Mouse (Mus musculus) lung, embryonic 15.5 days (tissue): ENCODE measurements at regions not wholly inside any gene's neighbourhood (a gene's known extent, or its start where the extent isn't known, plus 50 kb on each side); places are given as distances from the start of the nearest gene placed in this dataset.

Experiments
- ATAC-seq: fragments of 200-750 bp; cut with Nextera tagmentation; 2 replicates; pipeline ENCODE4 v1.8.0; 2017; ENCODE audit warnings: moderate number of reproducible peaks, borderline replicate concordance; ENCODE audit not compliant: low FRiP score, low TSS enrichment; ENCODE audit errors: extremely low read depth
- H3K27ac ChIP-seq: fragments of 300-500 bp; sonication (generic); 2 replicates; pipeline ENCODE4 v1.5.1; 2015; ENCODE audit warnings: moderate library complexity, mild to moderate bottlenecking, inconsistent platforms
- H3K27me3 ChIP-seq: fragments of 300-500 bp; sonication (generic); 2 replicates; pipeline ENCODE4 v1.6.1; 2015; ENCODE audit warnings: inconsistent platforms
- H3K36me3 ChIP-seq: fragments of 300-500 bp; sonication (generic); 2 replicates; pipeline ENCODE4 v1.6.1; 2015; ENCODE audit warnings: inconsistent platforms
- H3K4me1 ChIP-seq: fragments of 300-500 bp; sonication (generic); 2 replicates; pipeline ENCODE4 v1.6.1; 2015; ENCODE audit warnings: inconsistent platforms
- H3K4me2 ChIP-seq: fragments of 300-500 bp; sonication (generic); 2 replicates; pipeline ENCODE4 v1.6.1; 2015; ENCODE audit warnings: inconsistent platforms, mild to moderate bottlenecking, moderate library complexity
- H3K4me3 ChIP-seq: fragments of 300-500 bp; sonication (generic); 2 replicates; pipeline ENCODE4 v1.5.1; 2015; ENCODE audit warnings: mild to moderate bottlenecking, inconsistent platforms
- H3K9ac ChIP-seq: fragments of 300-500 bp; sonication (generic); 2 replicates; pipeline ENCODE4 v1.6.1; 2015; ENCODE audit warnings: inconsistent platforms
- H3K9me3 ChIP-seq: fragments of 300-500 bp; sonication (generic); 2 replicates; pipeline ENCODE4 v1.6.1; 2016; ENCODE audit warnings: inconsistent platforms
- WGBS: fragments of 180-500 bp; shearing (Covaris S2); methylation state at CpG from one replicate; pipeline ENCODE4 v1.1.7; 2015; 5-methylcytosine and 5-hydroxymethylcytosine counted together

- ATAC-seq: no peak
- WGBS: 11% methylated on average over 9 of the region's 9 CpGs
- H3K4me1 ChIP-seq: no peaks in the 10 kb centered on the region; the same call in 1 of the 2 replicates
- no peak overlapping the region for H3K9ac ChIP-seq
- H3K4me2 ChIP-seq: no peak overlapping the region
- no peak overlapping the region for H3K27ac ChIP-seq
- no peaks in the 10 kb centered on the region for H3K9me3 ChIP-seq
- no peaks in the 10 kb centered on the region for H3K36me3 ChIP-seq
- H3K27me3 ChIP-seq: no peaks in the 10 kb centered on the region
- H3K4me3 ChIP-seq: no peak overlapping the region
These were observed 69.7 kb upstream of the Col1a1 start for GRCm38 (mm10) chr11:94866176-94866967.

GRCm38 (mm10) chr11:94850129-94850528, 67.6 kb upstream of the Tmem92 start:
- Histone ChIP-seq H3K4me3 (no peak overlapping the region), H3K9ac (no peak overlapping the region), H3K9me3 (no peaks in the 10 kb centered on the region), H3K4me1 (no peaks in the 10 kb centered on the region), H3K36me3 (no peaks in the 10 kb centered on the region), H3K27ac (no peak overlapping the region), H3K27me3 (no peaks in the 10 kb centered on the region), H3K4me2 (no peak overlapping the region)
- ATAC-seq: no peak
- WGBS: 91% methylated on average over 3 of the region's 3 CpGs

- Histone ChIP-seq H3K27ac (no peak overlapping the region), H3K4me2 (no peak overlapping the region), H3K36me3 (no peaks in the 10 kb centered on the region), H3K9me3 (no peaks in the 10 kb centered on the region), H3K9ac (no peak overlapping the region), H3K4me1 (no peaks in the 10 kb centered on the region), H3K4me3 (no peak overlapping the region), H3K27me3 (no peaks in the 10 kb centered on the region)
- no peak for ATAC-seq
These were observed 56.6 kb upstream of the Tmem92 start for GRCm38 (mm10) chr11:94839133-94839532.

GRCm38 (mm10) chr11:94838140-94838539, 55.6 kb upstream of the Tmem92 start:
- H3K9me3 ChIP-seq: no peaks in the 10 kb centered on the region
- no peak overlapping the region for H3K27ac ChIP-seq
- H3K36me3 ChIP-seq: no peaks in the 10 kb centered on the region
- no peak overlapping the region for H3K9ac ChIP-seq
- ATAC-seq: no peak
- H3K27me3 ChIP-seq: no peaks in the 10 kb centered on the region
- H3K4me1 ChIP-seq: no peaks in the 10 kb centered on the region
- H3K4me3 ChIP-seq: no peak overlapping the region
- WGBS: 57% methylated on average over 3 of the region's 3 CpGs
- no peak overlapping the region for H3K4me2 ChIP-seq

GRCm38 (mm10) chr11:94836347-94836746, 53.8 kb upstream of the Tmem92 start:
- no peaks in the 10 kb centered on the region for H3K36me3 ChIP-seq
- ATAC-seq: no peak
- no peak overlapping the region for H3K27ac ChIP-seq
- H3K9ac ChIP-seq: no peak overlapping the region
- H3K9me3 ChIP-seq: no peaks in the 10 kb centered on the region
- H3K4me2 ChIP-seq: no peak overlapping the region
- no peaks in the 10 kb centered on the region for H3K27me3 ChIP-seq
- H3K4me1 ChIP-seq: no peaks in the 10 kb centered on the region
- no peak overlapping the region for H3K4me3 ChIP-seq

GRCm38 (mm10) chr11:94832246-94832985, 49.9 kb upstream of the Tmem92 start:
- Histone ChIP-seq H3K4me1 (no peaks in the 10 kb centered on the region), H3K4me2 (no peak overlapping the region), H3K9me3 (no peaks in the 10 kb centered on the region), H3K9ac (no peak overlapping the region), H3K27me3 (no peaks in the 10 kb centered on the region), H3K36me3 (no peaks in the 10 kb centered on the region), H3K27ac (no peak overlapping the region), H3K4me3 (no peak overlapping the region)
- 21% methylated on average over 13 of the region's 13 CpGs for WGBS
- no peak for ATAC-seq
